Mouse (Mus musculus) cerebellum, adult 2 months (tissue): Measurements from ENCODE around the gene Chka.

ENCODE experiments used
- CTCF ChIP-seq: fragments of 200-500 bp; IDR thresholded peaks from 2 replicates; pipeline ENCODE4 v1.5.1; 2011; ENCODE audit warnings: low read depth, mild to moderate bottlenecking, control low read depth, low read length, moderate library complexity, borderline replicate concordance; ENCODE audit not compliant: insufficient read depth
- POLR2A ChIP-seq: fragments of 200-500 bp; IDR thresholded peaks from 2 replicates; pipeline ENCODE4 v1.6.1; 2011; ENCODE audit warnings: low read length, control low read depth, borderline replicate concordance; ENCODE audit not compliant: insufficient read depth

- no peak for TF ChIP-seq CTCF
- TF ChIP-seq POLR2A = no peak
These were observed 2.3 kb upstream of the Chka start for GRCm38 (mm10) chr19:3849251-3849650.
